Mouse (Mus musculus) neural tube, embryonic 14.5 days (tissue): ENCODE measurements around the gene Olfr806. TPM values are rescaled to one million over a fixed set of nuclear protein-coding genes. Genes with fewer than 3 reads are reported as not detected.

Source experiments
- microRNA-seq: library from miRNA; unstranded; fragments of <30 nt; microRNA quantifications from one replicate; pipeline ENCODE4, GENCODE M21; 2016
- polyA plus RNA-seq: library from polyadenylated mRNA; unstranded; fragments of >200 nt; fragmentation: Nextera tagmentation; extraction: Ambion mirVana; gene quantifications from 2 replicates; pipeline ENCODE4 v1.2.1, GENCODE M21; 2014

Gene Olfr806
- polyA plus RNA-seq, 1 experiment from 2014 or later: not detected

Small RNAs within 50 kb of the gene (microRNA-seq; reads per million reads assigned to microRNA genes)
- gene Gm24485: not detected

Other genes starting within 250 kb of the Olfr806 start
- gene Olfr790, start 243.4 kb downstream of the Olfr806 start, polyA plus RNA-seq: not detected in 2 replicates
- gene Olfr791, start 220.1 kb downstream of the Olfr806 start, polyA plus RNA-seq: not detected in 2 replicates
- gene Olfr792, start 202.8 kb downstream of the Olfr806 start, polyA plus RNA-seq: not detected in 2 replicates
- not detected in 2 replicates for gene Olfr794, start 174.3 kb downstream of the Olfr806 start, polyA plus RNA-seq
- gene Olfr796, start 129.4 kb downstream of the Olfr806 start, polyA plus RNA-seq: not detected in 2 replicates
- gene Olfr798, start 114.0 kb downstream of the Olfr806 start, polyA plus RNA-seq: not detected in 2 replicates
- not detected in 2 replicates for gene Olfr799, start 104.4 kb downstream of the Olfr806 start, polyA plus RNA-seq
- not detected in 2 replicates for gene Olfr800, start 84.2 kb downstream of the Olfr806 start, polyA plus RNA-seq
- not detected in 2 replicates for gene Olfr801, start 68.1 kb downstream of the Olfr806 start, polyA plus RNA-seq
- 0.07 TPM in 1 of 2 replicates, not detected in the other for gene Olfr802, start 53.8 kb downstream of the Olfr806 start, polyA plus RNA-seq
- gene Olfr803, start 47.6 kb downstream of the Olfr806 start, polyA plus RNA-seq: not detected in 2 replicates
- gene Olfr804, start 38.7 kb downstream of the Olfr806 start, polyA plus RNA-seq: not detected in 2 replicates
- gene Olfr805, start 12.5 kb downstream of the Olfr806 start, polyA plus RNA-seq: not detected in 2 replicates
- not detected in 2 replicates for gene Olfr807, start 15.9 kb upstream of the Olfr806 start, polyA plus RNA-seq
- not detected in 2 replicates for gene Olfr808, start 23.6 kb upstream of the Olfr806 start, polyA plus RNA-seq
- gene Olfr809, start 32.7 kb upstream of the Olfr806 start, polyA plus RNA-seq: not detected in 2 replicates
- not detected in 2 replicates for gene Olfr810, start 53.0 kb upstream of the Olfr806 start, polyA plus RNA-seq
- gene Olfr811, start 62.5 kb upstream of the Olfr806 start, polyA plus RNA-seq: not detected in 2 replicates
- gene Olfr812, start 104.2 kb upstream of the Olfr806 start, polyA plus RNA-seq: not detected in 2 replicates
- not detected in 2 replicates for gene Olfr813, start 113.4 kb upstream of the Olfr806 start, polyA plus RNA-seq
- gene Olfr814, start 137.9 kb upstream of the Olfr806 start, polyA plus RNA-seq: not detected in 2 replicates
- gene Olfr815, start 163.9 kb upstream of the Olfr806 start, polyA plus RNA-seq: not detected in 2 replicates
- gene Olfr816, start 173.7 kb upstream of the Olfr806 start, polyA plus RNA-seq: not detected in 2 replicates
- gene Olfr818, start 207.2 kb upstream of the Olfr806 start, polyA plus RNA-seq: not detected in 2 replicates
- gene Olfr819, start 225.3 kb upstream of the Olfr806 start, polyA plus RNA-seq: not detected in 2 replicates
- gene Olfr247, start 234.2 kb upstream of the Olfr806 start, polyA plus RNA-seq: not detected in 2 replicates
- gene Gm10310, start 243.1 kb upstream of the Olfr806 start, polyA plus RNA-seq: not detected in 2 replicates